Mouse (Mus musculus) forebrain, embryonic 11.5 days (tissue): ENCODE measurements around the gene Umad1. TPM values are rescaled to one million over a fixed set of nuclear protein-coding genes. Genes with fewer than 3 reads are reported as not detected.

Experiments used
- ATAC-seq: fragments of 200-750 bp; cut with Nextera tagmentation; replicated peaks from 2 replicates; pipeline ENCODE4 v1.8.0; 2017; ENCODE audit warnings: moderate TSS enrichment; ENCODE audit not compliant: low FRiP score
- DNase-seq: peaks from one replicate; pipeline ENCODE4 v3.0.0-alpha.2; 2017; ENCODE audit warnings: low spot score
- H3K27ac ChIP-seq: fragments of 300-500 bp; sonication (generic); 2 replicates; pipeline ENCODE4 v1.5.1; 2014; ENCODE audit warnings: low read depth, low read length
- H3K27me3 ChIP-seq: fragments of 300-500 bp; sonication (generic); 2 replicates; pipeline ENCODE4 v1.6.1; 2014; ENCODE audit warnings: mild to moderate bottlenecking, low read length, mixed read lengths; ENCODE audit not compliant: control insufficient read depth, insufficient read depth
- H3K36me3 ChIP-seq: fragments of 300-500 bp; sonication (generic); 2 replicates; pipeline ENCODE4 v1.6.1; 2014; ENCODE audit warnings: mild to moderate bottlenecking, low read length, moderate library complexity, mixed read lengths; ENCODE audit not compliant: control insufficient read depth, insufficient read depth
- H3K4me1 ChIP-seq: fragments of 300-500 bp; sonication (generic); replicated peaks from 2 replicates; pipeline ENCODE4 v1.6.1; 2014; ENCODE audit warnings: low read length, mixed read lengths; ENCODE audit not compliant: control insufficient read depth, insufficient read depth
- H3K4me2 ChIP-seq: fragments of 300-500 bp; sonication (generic); 2 replicates; pipeline ENCODE4 v1.6.1; 2014; ENCODE audit warnings: low read depth, mild to moderate bottlenecking, low read length, moderate library complexity, mixed read lengths; ENCODE audit not compliant: severe bottlenecking
- H3K4me3 ChIP-seq: fragments of 300-500 bp; sonication (generic); 2 replicates; pipeline ENCODE4 v1.5.1; 2014; ENCODE audit warnings: low read depth, low read length
- H3K9ac ChIP-seq: fragments of 300-500 bp; sonication (generic); 2 replicates; pipeline ENCODE4 v1.6.1; 2014; ENCODE audit warnings: low read length
- H3K9me3 ChIP-seq: fragments of 300-500 bp; sonication (generic); 2 replicates; pipeline ENCODE4 v1.6.1; 2016; ENCODE audit warnings: low read length, mixed read lengths; ENCODE audit not compliant: control insufficient read depth
- WGBS: fragments of 180-500 bp; shearing (Covaris S2); extraction: QIAGEN DNeasy Blood & Tissue Kit; methylation state at CpG from one replicate; pipeline ENCODE4 v1.1.7; 2014; 5-methylcytosine and 5-hydroxymethylcytosine counted together
- polyA plus RNA-seq: library from polyadenylated mRNA; unstranded; fragments of >200 nt; fragmentation: Nextera tagmentation; extraction: Ambion mirVana; gene quantifications from 2 replicates; pipeline ENCODE4 v1.2.1, GENCODE M21; 2014

Umad1 gene
- 16.9 and 18.9 TPM in 2 replicates for polyA plus RNA-seq

DNA sequence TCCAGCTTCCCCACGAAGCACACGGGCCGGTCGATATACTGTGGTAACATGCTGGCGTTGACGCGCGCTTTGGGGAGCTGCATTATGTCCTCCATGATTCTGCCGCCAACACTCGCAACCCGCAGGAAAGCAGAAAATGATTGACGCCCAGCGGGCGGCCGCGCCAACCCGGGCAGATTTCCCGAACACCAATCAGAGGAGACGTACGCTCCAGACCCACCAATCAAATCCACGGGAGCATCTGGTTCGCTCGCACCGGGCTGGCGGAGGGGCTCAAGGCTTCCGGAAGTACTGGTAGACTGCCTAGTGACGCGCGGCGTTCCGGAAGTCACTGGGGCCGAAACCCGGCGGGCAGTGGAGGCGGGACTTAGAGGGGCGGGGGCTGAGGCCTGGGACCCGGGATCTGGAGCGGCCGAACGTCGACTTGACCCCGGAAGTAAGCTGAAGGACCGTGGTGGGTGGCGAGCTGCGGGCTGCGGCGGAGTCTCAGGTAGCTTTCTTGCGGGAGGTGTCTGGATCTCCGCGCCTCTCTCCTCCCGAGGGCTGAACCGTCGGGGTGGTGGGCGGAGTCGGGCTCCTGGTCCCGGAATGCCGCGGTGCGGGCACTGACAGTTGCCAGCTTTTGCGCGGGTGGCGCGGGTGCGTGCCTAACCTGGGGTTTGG is at the start of gene Umad1, which contains the start of the genes Rpa3 and Gm45062:
Gene Umad1, plus strand, starts transcription at position 285 of the 663 bp plus-strand sequence.
Gene Rpa3, minus strand, starts transcription at position 170 of the 663 bp plus-strand sequence.
Gene Gm45062, plus strand, starts transcription at position 447 of the 663 bp plus-strand sequence.
- peak within 1 kb of the TSS; percentile 92 for H3K4me2 ChIP-seq
- under 1% methylated on average over 64 of the region's 64 CpGs for WGBS
- DNase-seq, result peak; percentile 98

DNA sequence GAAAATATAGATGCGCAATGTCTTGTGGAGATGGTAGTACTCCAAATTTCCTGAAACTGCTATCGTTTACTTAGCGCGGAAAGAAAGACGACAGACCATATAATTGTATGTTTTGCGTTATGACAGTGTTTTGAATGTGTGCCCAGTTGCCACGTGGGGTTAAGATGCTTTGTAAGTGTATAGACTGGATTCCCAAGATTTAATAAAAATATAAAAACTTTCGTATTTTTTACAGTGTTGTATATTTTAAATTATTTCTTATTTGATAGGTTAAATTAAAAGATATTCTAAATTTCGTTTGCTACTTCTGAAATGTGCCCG is 49.3 kb upstream of the Umad1 start:
- no peaks in the 10 kb centered on the region for H3K9me3 ChIP-seq
- no peak overlapping the region; the same call in 1 of the 2 replicates for H3K27ac ChIP-seq
- peaks cover 4% of the 10 kb centered on the region; the same call in 1 of the 2 replicates for H3K4me1 ChIP-seq
- 12% methylated on average over 10 of the region's 10 CpGs for WGBS
- H3K36me3 ChIP-seq, result no peaks in the 10 kb centered on the region
- H3K9ac ChIP-seq, result peak overlapping the region; percentile 86
- peak; percentile 11 for ATAC-seq
- no peak for DNase-seq
- H3K4me2 ChIP-seq, result peak overlapping the region; percentile 50
- H3K27me3 ChIP-seq, result no peaks in the 10 kb centered on the region
- peak overlapping the region; percentile 73 for H3K4me3 ChIP-seq

More for the DNA sequence above, at the start of gene Umad1, which contains the start of the genes Rpa3 and Gm45062:
- Histone ChIP-seq H3K4me1 (no peaks in the 10 kb centered on the region; the same call in 1 of the 2 replicates), H3K27ac (0 out of 2 replicates have a peak within 1 kb of the TSS, but pooled peaks have one; percentile 41), H3K4me3 (peak within 1 kb of the TSS; percentile 65), H3K9ac (peak within 1 kb of the TSS; percentile 77), H3K36me3 (no peaks in the 10 kb centered on the region), H3K9me3 (no peaks in the 10 kb centered on the region), H3K27me3 (no peaks in the 10 kb centered on the region)
- ATAC-seq, result peak; percentile 100

DNA sequence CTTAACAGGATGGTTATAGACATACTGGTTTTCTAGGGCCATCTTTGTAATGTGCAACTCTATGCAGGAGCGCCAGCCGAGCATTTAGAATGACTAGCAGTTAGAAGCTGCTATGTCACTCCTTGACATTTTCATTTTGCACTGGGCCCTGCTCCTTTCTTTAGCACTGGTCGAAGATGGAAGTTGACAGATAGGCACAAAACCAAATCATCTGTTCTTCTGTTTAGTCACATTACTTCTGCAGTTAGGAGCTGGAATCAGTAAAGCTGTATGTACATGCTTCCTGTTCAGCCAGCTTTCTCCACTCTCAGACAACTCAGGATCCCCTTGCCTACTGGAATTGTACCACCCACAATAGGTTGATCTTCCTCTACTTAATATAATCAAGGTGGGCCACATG is 48.4 kb upstream of the Umad1 start:
- H3K9me3 ChIP-seq, result no peaks in the 10 kb centered on the region
- no peak for ATAC-seq
- 93% methylated on average over 3 of the region's 3 CpGs for WGBS
- no peaks in the 10 kb centered on the region for H3K27me3 ChIP-seq
- DNase-seq, result no peak
- H3K4me1 ChIP-seq, result peaks cover 4% of the 10 kb centered on the region; the same call in 1 of the 2 replicates
- H3K4me3 ChIP-seq, result no peak overlapping the region
- no peak overlapping the region for H3K9ac ChIP-seq
- H3K36me3 ChIP-seq, result no peaks in the 10 kb centered on the region
- no peak overlapping the region for H3K27ac ChIP-seq
- peak overlapping the region; percentile 50; the same call in 1 of the 2 replicates for H3K4me2 ChIP-seq

DNA sequence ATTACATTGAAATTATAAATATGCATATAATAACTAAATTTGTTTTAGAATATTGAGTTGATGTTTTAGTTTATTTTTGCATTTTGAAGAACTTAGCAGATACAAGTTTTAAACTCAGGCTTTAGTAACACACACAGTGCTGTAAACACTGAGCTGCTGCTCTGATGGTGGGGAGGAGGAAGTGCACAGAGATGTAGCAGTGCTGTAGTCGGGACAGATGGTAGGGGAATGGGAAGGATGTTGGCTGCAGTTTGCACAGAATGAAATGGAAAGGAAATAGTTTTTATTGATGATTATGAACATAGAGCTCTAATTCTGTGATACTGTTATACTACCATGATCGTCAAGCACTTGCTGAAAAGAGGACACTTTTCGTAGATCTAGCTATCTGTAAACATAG is 32.1 kb upstream of the Umad1 start:
- ATAC-seq, result no peak
- 90% methylated on average over 3 of the region's 3 CpGs for WGBS
- Histone ChIP-seq H3K4me3 (no peak overlapping the region), H3K9me3 (no peaks in the 10 kb centered on the region), H3K27ac (no peak overlapping the region), H3K27me3 (no peaks in the 10 kb centered on the region), H3K9ac (no peak overlapping the region), H3K4me2 (no peak overlapping the region), H3K36me3 (no peaks in the 10 kb centered on the region; the same call in 1 of the 2 replicates), H3K4me1 (no peaks in the 10 kb centered on the region)
- no peak for DNase-seq

DNA sequence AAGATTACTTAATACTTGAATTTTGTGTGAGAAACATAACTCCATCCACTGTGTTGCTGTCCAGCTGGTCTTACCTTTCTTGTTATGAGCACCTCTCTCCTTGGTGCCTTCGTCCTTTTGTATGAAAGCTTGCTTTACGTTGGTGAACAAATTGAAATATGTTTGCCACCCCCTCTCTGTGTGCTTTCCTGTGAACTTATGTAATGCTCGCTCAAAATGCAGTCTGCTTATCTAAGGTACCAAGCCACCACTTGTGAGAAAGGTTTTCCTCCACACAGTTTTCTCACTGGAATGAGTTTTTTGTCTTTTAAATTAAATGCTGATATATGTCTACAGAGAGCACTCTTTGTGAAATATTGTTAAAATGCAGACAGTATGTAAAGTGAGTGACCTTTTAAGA is 30.5 kb upstream of the Umad1 start:
- ATAC-seq (no peak), DNase-seq (no peak)
- H3K27ac ChIP-seq, result no peak overlapping the region
- no peaks in the 10 kb centered on the region for H3K36me3 ChIP-seq
- WGBS, result 89% methylated on average over 3 of the region's 3 CpGs
- no peaks in the 10 kb centered on the region for H3K27me3 ChIP-seq
- H3K4me1 ChIP-seq, result no peaks in the 10 kb centered on the region
- H3K9me3 ChIP-seq, result no peaks in the 10 kb centered on the region
- H3K9ac ChIP-seq, result no peak overlapping the region
- no peak overlapping the region for H3K4me3 ChIP-seq
- H3K4me2 ChIP-seq, result no peak overlapping the region

DNA sequence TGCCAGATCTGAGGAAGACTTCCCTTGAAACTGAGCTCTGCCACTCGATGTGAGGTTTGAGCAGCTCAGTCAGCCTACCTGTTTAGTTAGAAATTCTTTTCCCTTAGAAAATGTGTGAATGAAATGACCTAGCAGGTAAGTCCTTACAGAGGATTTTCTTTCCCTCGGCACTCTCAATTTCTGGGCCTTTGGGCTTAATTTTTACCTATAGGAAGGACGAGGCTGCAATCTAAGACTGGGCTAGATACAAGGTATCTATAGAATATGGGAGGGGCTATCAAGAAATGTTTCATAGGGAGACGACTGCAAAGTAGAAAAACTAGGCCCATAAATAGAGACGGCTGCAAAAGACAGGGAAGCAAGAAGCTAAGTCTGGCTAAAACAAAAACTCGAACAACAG is 772 bp upstream of the Umad1 start:
- no peak overlapping the region for H3K27ac ChIP-seq
- no peaks in the 10 kb centered on the region for H3K9me3 ChIP-seq
- ATAC-seq (no peak), DNase-seq (no peak)
- H3K9ac ChIP-seq, result peak overlapping the region; percentile 77
- 13% methylated on average over 6 of the region's 6 CpGs for WGBS
- H3K36me3 ChIP-seq, result no peaks in the 10 kb centered on the region
- peak overlapping the region; percentile 79 for H3K4me2 ChIP-seq
- no peaks in the 10 kb centered on the region; the same call in 1 of the 2 replicates for H3K4me1 ChIP-seq
- peak overlapping the region; percentile 65 for H3K4me3 ChIP-seq
- no peaks in the 10 kb centered on the region for H3K27me3 ChIP-seq

DNA sequence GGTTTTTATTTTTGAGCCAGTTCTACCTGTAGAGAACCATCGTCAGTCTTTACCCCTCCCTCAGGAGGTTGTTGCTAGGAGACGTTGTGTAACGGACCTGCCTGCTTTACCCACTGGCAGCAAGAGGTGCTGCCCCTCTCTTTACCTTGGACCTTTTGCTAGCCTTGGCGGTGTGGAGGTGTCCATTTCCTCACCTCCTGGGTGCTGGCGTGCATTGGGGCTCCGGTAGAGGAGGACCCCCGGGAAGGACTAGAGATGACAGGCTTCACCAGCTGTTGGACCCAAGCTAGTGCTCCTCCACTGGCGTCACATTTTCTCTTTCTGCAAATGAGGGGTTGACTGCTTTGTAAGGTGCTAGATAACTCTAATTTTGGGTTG is 568 bp downstream of the Umad1 start:
- Histone ChIP-seq H3K4me2 (peak overlapping the region; percentile 92), H3K4me1 (no peaks in the 10 kb centered on the region; the same call in 1 of the 2 replicates), H3K27ac (no peak overlapping the region), H3K4me3 (peak overlapping the region; percentile 65), H3K27me3 (no peaks in the 10 kb centered on the region), H3K9me3 (no peaks in the 10 kb centered on the region), H3K9ac (peak overlapping the region; percentile 69), H3K36me3 (no peaks in the 10 kb centered on the region)
- 1% methylated on average over 8 of the region's 8 CpGs for WGBS
- no peak for DNase-seq
- no peak for ATAC-seq

DNA sequence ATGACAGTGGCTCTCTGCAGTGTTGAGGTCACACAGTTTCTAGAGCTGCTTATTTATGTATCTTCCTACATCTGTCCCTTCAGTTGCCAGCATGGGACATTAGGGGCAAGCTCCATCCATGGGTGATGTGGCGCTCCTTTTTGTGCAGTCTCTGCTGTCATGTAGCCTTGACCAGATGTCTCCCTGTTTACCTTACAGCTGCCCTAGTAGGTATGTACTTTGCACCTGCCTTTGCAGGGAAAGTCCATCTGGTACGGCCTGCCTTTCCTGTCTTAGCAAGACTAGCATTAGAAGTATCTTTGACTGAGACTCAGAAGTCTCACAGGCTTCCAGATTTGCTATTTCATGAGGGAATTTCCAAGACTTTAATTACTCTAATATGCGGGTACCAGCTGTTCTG is 12.0 kb downstream of the Umad1 start:
- H3K9ac ChIP-seq, result no peak overlapping the region
- ATAC-seq, result no peak
- 91% methylated on average over 3 of the region's 3 CpGs for WGBS
- H3K4me1 ChIP-seq, result 0 out of 2 replicates have a peak, but pooled peaks cover 2% of the 10 kb centered on the region
- H3K9me3 ChIP-seq, result no peaks in the 10 kb centered on the region
- no peak overlapping the region for H3K4me3 ChIP-seq
- no peaks in the 10 kb centered on the region for H3K36me3 ChIP-seq
- no peak for DNase-seq
- H3K4me2 ChIP-seq, result no peak overlapping the region
- H3K27me3 ChIP-seq, result no peaks in the 10 kb centered on the region
- no peak overlapping the region for H3K27ac ChIP-seq
